Mouse (Mus musculus) E14TG2a.4 (cell line): ENCODE data around the gene Cttnbp2.

Experiments used
- CTCF ChIP-seq: conservative IDR thresholded peaks from 2 replicates; pipeline ENCODE4 v1.5.1; 2014; ENCODE audit warnings: low read length
- NANOG ChIP-seq: IDR thresholded peaks from 2 replicates; pipeline ENCODE4 v1.6.1; 2014; ENCODE audit warnings: borderline replicate concordance, low read length, mixed read lengths
- POU5F1 ChIP-seq: IDR thresholded peaks from 2 replicates; pipeline ENCODE4 v1.6.1; 2014; ENCODE audit warnings: low read length, borderline replicate concordance

DNA sequence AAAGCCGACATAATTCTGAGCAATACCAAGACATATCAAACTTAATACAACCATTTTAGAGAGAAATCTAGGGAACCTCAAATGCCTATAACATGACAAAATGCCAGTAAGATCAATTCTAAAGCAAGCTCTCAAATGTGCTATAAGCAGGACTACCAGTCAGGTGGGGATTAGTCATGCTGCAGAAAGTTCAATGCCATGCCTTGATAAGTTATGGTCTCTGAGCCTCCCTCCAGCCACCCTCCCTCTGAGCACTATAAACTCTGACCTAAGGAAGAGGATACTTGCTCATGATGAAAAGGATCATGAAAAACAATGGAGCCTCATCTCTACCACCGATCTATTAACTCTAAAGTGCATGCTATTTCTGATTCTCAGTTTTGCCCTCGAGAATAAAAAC, 82.3 kb downstream of the Cttnbp2 start:
- no peak for TF ChIP-seq CTCF
- no peak for TF ChIP-seq POU5F1
- TF ChIP-seq NANOG: no peak
